Mouse (Mus musculus): ENCODE results near the gene E4f1.

Gene E4f1

GRCm38 (mm10) chr17:24483495-24483894 lies 13.4 kb upstream of the E4f1 start:
- DNase-seq (ENCODE audit: extremely low read depth, insufficient read length, low spot score): no peak

GRCm38 (mm10) chr17:24481027-24481815 lies 11.1 kb upstream of the E4f1 start:
- DNase-seq (ENCODE audit: extremely low read depth, insufficient read length, low spot score): no peak

DNA sequence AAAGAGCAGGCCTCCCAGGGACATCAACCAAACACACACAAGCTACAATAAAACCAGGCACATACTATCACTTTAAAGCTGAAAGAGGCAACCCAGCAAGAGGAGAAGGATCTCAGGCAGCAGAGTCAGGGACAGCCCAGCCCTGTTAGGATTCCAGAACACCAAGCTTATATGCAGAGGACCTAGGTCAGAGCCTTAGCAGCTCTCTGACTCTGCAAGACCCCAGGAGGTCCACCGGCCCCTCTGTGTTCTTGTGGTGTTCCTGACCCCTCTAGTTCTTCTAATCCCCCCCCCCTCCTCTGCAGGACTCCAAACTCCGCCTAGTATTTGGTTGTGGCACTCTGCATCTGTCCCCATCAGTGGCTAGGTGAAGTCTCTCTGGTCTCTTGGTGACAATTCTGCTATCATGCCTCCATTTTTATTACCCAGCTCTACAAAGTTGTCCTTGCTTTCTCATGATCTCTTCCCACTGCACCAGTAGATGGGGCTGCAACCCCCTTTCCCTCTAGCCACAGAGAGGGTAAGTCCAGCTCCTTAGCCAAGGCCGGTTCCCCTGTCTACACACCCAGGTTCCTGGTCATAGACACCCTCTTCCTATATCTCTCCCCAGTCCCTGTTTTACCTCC lies 10.2 kb upstream of the E4f1 start:
- DNase-seq (ENCODE audit: extremely low read depth, insufficient read length, low spot score): no peak

GRCm38 (mm10) chr17:24479431-24479830 lies 9.3 kb upstream of the E4f1 start:
- no peak for DNase-seq (ENCODE audit: extremely low read depth, insufficient read length, low spot score)

- DNase-seq (ENCODE audit: extremely low read depth, insufficient read length, low spot score): peak; percentile 97
Observed at GRCm38 (mm10) chr17:24478663-24479380, 8.7 kb upstream of the E4f1 start, which contains the start of gene Mlst8. Gene Mlst8, minus strand, starts transcription at chr17:24479078.

DNA sequence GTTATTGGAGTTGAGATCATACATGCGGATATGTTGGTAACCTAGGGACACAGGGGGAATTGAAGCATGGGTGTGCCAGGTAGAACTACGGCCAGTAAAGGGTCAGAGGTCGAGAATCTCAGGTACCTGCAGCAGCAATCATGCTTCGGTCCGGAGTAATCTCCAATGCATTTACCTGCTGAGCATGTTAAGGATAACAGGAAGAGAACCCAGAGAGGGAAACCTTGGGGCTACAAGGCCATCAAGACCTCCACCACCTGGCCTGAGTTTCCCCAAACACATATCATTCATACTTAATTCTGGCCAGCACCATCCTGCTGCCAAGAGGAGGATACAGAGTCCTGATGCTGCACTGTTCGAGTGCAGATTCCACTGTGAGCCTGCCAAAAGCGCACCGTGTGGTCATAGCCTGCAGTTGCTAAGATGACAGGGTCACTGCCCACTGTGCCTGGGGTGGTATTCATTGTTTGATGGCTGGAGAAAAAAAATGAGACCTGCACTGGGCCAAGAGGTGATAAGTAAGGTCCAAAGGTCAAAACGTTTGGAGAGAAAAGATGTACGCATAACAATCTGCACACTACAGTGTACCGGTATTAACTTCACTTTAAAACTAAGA lies 8.0 kb upstream of the E4f1 start:
- DNase-seq (ENCODE audit: extremely low read depth, insufficient read length, low spot score): no peak

DNA sequence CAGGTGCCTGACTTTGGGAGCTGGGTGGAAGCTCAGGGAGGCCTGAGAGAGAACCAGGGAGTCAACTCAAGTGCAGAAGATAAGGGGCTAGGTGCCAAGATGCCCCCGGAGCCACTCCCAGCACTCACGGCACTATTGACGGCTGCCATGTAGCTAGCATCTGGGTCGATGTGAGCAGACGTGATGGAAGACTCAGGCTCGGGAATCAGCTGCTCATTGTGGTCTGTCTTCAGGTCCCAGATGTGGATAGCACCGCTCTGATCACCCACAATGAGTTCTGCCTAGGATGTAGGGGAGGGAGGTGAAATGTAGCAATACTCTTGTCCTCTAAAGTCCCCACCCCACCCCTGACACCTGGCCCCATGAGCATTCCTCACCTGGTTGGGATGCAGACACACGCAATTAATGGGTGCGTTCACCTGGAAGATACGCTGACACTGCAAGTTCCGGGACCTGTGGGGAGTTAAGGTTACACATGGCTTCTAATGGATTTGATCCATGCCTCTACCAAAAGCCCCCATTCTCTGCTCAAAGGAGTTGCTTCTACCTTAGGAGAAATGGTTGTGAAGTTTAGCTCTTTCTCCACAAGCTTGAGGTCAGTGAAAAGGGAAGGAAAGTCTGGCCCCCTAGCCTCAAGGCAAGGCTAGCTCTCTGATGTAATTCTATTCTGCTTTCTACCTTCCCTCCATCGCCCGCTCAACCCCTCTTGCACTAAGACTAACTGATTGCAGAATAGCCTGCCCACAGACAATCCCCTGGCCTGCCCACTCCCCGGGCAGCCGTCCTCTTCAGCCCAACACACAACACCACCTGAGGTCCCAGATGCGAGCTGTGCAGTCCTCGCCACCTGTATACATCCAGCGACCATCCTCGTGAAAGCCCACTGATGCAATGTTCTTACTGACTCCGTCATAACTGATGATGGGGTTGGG lies 7.2 kb upstream of the E4f1 start:
- DNase-seq (ENCODE audit: extremely low read depth, insufficient read length, low spot score): no peak

GRCm38 (mm10) chr17:24476022-24476776 lies 6.1 kb upstream of the E4f1 start:
- no peak for DNase-seq (ENCODE audit: extremely low read depth, insufficient read length, low spot score)

DNA sequence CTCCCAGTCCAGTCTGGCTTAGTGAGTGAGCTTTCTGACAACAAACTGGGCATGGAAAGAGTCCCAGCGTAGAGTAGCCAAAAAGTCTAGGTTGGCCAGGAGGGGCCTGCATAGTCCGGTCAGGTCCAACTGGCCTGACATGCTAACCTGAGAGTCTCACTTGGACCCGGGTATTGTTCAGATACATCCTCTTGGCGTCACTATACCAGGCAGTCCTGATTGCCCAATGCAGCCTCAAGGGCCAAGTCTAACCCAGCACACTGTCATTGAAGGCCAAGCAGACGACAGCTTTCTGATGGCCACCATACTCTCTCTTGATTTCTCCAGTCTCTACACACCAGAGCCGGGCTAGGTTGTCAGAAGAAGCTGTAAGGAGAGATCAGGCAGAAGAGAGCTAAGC lies 5.5 kb upstream of the E4f1 start:
- DNase-seq (ENCODE audit: extremely low read depth, insufficient read length, low spot score): no peak

- DNase-seq (ENCODE audit: extremely low read depth, insufficient read length, low spot score): no peak
Observed at GRCm38 (mm10) chr17:24474557-24474956, 4.4 kb upstream of the E4f1 start.

DNA sequence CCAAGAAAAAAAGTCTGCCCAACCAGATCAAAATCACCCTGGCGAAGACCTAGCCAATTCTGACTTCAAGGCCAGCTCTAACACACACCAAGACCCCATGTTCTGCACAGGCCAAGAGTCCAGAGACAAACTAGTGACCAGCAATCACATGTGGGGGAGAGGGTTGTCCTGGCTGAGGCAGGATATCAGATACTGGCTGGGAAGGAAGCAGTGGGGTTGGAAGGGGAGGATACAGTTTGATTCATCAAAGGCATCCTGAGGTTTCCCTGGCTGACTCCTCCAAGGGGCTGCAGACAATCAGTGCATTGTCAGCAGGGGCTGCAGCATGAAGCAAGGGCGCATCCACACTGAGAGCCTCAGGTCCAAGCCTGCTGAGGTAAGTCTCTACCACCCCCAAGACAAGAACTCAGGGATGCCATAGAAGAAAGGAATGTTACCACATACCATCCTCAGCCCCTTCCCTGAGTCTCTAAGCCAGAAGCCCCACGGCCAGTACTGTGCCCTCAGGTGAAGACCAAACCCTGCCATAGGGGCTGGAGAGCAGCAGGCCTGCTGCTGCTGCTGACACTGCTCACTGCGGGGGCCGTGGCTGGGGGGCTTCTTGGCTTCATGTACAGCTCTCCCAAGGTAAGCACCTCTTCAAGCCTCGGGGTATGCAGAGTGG lies 3.6 kb upstream of the E4f1 start, which contains the start of gene Bricd5:
Bricd5 (plus strand) TSS at position 273 of the 664 bp plus-strand sequence.
- no peak for DNase-seq (ENCODE audit: extremely low read depth, insufficient read length, low spot score)

DNA sequence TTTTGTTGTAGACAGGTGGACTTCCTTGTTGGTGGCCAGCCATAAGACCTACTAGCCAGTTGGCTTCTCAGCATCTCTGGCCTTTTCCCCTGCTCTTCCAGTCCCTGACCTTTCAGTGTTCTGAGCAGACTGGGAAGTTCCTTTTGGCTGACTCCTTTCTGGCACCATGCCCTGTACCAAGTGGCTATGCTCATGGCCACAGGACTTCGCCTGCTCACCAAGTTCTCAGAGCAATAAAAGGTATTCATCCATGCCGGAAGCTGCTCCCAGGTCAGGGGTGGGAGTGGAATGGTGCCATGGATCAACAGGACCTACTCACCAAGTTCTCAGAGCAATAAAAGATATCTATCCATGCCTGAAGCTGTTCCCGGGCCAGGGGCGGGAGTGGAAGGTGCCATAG lies 2.4 kb upstream of the E4f1 start:
- DNase-seq (ENCODE audit: extremely low read depth, insufficient read length, low spot score): peak; percentile 56

GRCm38 (mm10) chr17:24470701-24471527 lies 801 bp upstream of the E4f1 start:
- DNase-seq (ENCODE audit: extremely low read depth, insufficient read length, low spot score): peak; percentile 81

DNA sequence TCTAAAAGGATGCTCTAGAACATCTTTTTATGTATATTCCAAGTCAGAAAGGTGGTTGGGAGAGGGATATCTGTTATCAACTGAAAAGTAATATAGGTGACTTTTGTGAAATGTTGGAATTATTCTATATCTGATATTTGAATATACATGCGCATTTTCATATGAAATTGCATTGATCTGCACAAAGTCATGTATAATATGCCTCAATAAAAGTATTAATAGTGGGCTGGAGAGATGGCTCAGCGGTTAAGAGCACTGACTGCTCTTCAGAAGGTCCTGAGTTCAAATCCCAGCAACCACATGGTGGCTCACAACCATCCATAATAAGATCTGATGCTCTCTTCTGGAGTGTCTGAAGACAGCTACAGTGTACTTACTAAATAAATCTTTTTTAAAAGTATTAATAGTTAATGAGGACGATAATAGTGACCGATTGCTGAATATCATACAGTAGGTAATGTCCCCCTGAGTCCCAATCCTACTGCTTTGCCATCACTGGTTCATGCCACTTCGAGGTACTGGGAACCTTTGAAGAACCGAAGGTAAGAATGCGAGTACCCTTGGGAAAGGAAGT lies 690 bp downstream of the E4f1 start:
- DNase-seq (ENCODE audit: extremely low read depth, insufficient read length, low spot score): no peak

GRCm38 (mm10) chr17:24468636-24469246 lies 1.4 kb downstream of the E4f1 start:
- no peak for DNase-seq (ENCODE audit: extremely low read depth, insufficient read length, low spot score)

GRCm38 (mm10) chr17:24463374-24464133 lies 6.6 kb downstream of the E4f1 start:
- DNase-seq (ENCODE audit: extremely low read depth, insufficient read length, low spot score): no peak
